Mouse (Mus musculus): Measurements from ENCODE around the gene Cluap1. TPM values are rescaled to one million over a fixed set of nuclear protein-coding genes. Genes with fewer than 3 reads are reported as not detected.

Cluap1 gene
- total and polyA plus RNA-seq, 2 experiments: 2.7 to 5.4 TPM

DNA sequence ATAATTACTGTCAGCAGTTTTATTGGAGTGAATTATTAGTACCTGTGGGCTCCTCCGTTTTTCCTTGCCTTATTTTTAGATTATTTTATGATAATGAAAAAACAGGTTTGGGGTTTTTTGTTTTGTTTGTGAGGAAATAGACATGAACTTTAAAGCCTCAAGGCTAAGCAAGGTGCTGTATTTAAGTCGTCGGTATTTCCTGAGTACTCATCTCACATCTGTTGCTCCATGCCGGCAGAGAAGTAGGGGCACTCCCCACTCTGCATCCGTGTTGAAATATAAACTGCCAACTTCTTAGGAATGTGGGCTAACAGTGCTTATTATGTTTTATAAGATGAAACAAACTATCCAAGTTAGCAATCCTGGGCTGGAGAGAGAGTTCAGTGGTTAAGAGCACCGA, 12.6 kb upstream of the Cluap1 start:
- 79% methylated on average over 6 of the region's 6 CpGs for WGBS
- no peak for DNase-seq (ENCODE audit: extremely low read depth, low read depth, low spot score)
- TF ChIP-seq POLR2A (IDR thresholded peaks at IDR 0.05; ENCODE audit: extremely low read depth, insufficient read depth, low read length) (no peak), CTCF (IDR thresholded peaks at IDR 0.05; ENCODE audit: low read depth, low read length) (no peak)
- Histone ChIP-seq H3K27me3 (ENCODE audit: control insufficient read depth, insufficient read depth, low read length) (no peaks in the 10 kb centered on the region), H3K9ac (ENCODE audit: low read depth, low read length) (no peak overlapping the region), H3K27ac (replicated peaks; ENCODE audit: insufficient read depth, low read depth, low read length) (no peak overlapping the region), H3K36me3 (ENCODE audit: control insufficient read depth, insufficient read depth, low read length) (peaks cover 52% of the 10 kb centered on the region), H3K4me1 (ENCODE audit: control insufficient read depth, insufficient read depth, low read length) (peaks cover 8% of the 10 kb centered on the region), H3K4me3 (ENCODE audit: insufficient read depth, low read depth, low read length) (no peak overlapping the region), H3K79me2 (ENCODE audit: control insufficient read depth, insufficient read depth, low read length) (peaks cover 27% of the 10 kb centered on the region)

DNA sequence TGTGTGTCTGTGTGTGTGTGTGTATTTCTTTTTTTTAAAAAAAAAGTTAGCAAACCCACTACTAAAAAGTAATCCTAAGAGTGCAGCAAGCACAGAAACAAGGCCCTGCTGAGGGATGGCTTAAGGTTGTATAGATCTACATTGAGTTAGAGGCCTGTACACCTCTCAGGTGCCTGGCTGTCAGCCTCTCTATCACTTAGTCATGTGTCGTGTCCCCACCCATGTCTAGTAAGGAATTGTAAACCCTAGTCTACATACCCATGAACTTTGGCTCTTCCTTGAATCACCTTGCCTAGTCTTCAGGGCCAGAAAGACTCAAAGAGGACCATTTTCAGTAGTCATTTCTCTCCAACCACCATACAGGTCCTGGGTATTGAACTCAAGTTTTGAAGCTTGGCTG, 12.0 kb upstream of the Cluap1 start:
- Histone ChIP-seq H3K27me3 (ENCODE audit: control insufficient read depth, insufficient read depth, low read length) (no peaks in the 10 kb centered on the region), H3K79me2 (ENCODE audit: control insufficient read depth, insufficient read depth, low read length) (peaks cover 25% of the 10 kb centered on the region), H3K4me1 (ENCODE audit: control insufficient read depth, insufficient read depth, low read length) (peaks cover 8% of the 10 kb centered on the region), H3K36me3 (ENCODE audit: control insufficient read depth, insufficient read depth, low read length) (peaks cover 57% of the 10 kb centered on the region), H3K4me3 (ENCODE audit: insufficient read depth, low read depth, low read length) (no peak overlapping the region), H3K9ac (ENCODE audit: low read depth, low read length) (no peak overlapping the region), H3K27ac (replicated peaks; ENCODE audit: insufficient read depth, low read depth, low read length) (no peak overlapping the region)
- WGBS: 88% methylated on average over 1 of the region's 1 CpGs
- DNase-seq (ENCODE audit: extremely low read depth, low read depth, low spot score): no peak
- no peak for TF ChIP-seq CTCF (IDR thresholded peaks at IDR 0.05; ENCODE audit: low read depth, low read length)
- TF ChIP-seq POLR2A (IDR thresholded peaks at IDR 0.05; ENCODE audit: extremely low read depth, insufficient read depth, low read length): no peak

DNA sequence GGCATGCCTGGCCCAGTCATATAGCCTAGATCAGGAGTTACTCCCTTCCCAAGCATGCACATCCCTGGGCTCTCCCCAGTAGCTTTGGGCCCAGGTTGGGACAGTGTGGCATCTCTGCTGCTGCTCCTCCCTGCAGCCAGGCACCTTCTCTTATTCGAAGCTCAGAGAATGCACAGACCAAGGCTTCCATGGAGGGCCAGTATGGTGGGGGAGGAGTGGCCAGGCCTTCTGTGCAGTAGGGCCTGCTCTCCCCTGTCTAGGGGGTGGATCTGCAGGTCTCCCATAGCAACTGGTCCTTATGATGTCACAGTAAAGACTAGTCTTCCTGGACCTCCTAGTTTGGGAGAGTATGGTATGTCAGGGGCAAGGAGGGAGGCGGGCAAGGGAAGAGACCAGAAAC, 1.1 kb upstream of the Cluap1 start:
- TF ChIP-seq CTCF (IDR thresholded peaks at IDR 0.05; ENCODE audit: low read depth, low read length) (no peak), POLR2A (IDR thresholded peaks at IDR 0.05; ENCODE audit: extremely low read depth, insufficient read depth, low read length) (no peak)
- no peaks in the 10 kb centered on the region for H3K79me2 ChIP-seq (ENCODE audit: control insufficient read depth, insufficient read depth, low read length)
- H3K9ac ChIP-seq (ENCODE audit: low read depth, low read length): no peak overlapping the region
- 79% methylated on average over 2 of the region's 2 CpGs for WGBS
- no peak overlapping the region for H3K27ac ChIP-seq (replicated peaks; ENCODE audit: insufficient read depth, low read depth, low read length)
- no peak overlapping the region for H3K4me3 ChIP-seq (ENCODE audit: insufficient read depth, low read depth, low read length)
- H3K36me3 ChIP-seq (ENCODE audit: control insufficient read depth, insufficient read depth, low read length): peaks cover 14% of the 10 kb centered on the region
- H3K4me1 ChIP-seq (ENCODE audit: control insufficient read depth, insufficient read depth, low read length): peaks cover 2% of the 10 kb centered on the region; the same call in 1 of the 2 replicates
- H3K27me3 ChIP-seq (ENCODE audit: control insufficient read depth, insufficient read depth, low read length): no peaks in the 10 kb centered on the region
- no peak for DNase-seq (ENCODE audit: extremely low read depth, low read depth, low spot score)

DNA sequence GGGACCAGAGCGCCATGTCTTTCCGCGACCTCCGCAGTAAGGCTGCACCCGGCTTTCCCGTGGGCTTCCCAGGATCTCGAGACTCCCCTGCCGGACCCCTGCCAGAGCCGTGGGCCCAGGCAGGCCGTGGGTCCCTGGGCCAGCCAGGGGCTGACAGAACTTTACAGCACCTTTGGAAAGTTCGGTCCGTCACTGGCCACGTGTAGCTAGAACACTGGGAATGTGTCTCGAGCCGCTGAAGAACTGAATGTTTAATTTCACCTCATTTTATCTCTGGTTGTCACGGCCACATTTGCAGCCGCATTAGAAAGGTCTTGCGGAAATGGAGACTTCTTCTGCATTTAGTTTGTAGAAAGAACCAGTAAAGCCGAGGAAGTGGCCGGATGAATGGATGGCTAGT, 517 bp downstream of the Cluap1 start:
- 11% methylated on average over 20 of the region's 20 CpGs for WGBS
- Histone ChIP-seq H3K36me3 (ENCODE audit: control insufficient read depth, insufficient read depth, low read length) (peaks cover 10% of the 10 kb centered on the region; the same call in 1 of the 2 replicates), H3K4me3 (ENCODE audit: insufficient read depth, low read depth, low read length) (peak overlapping the region; percentile 44), H3K9ac (ENCODE audit: low read depth, low read length) (peak overlapping the region; percentile 44), H3K27ac (replicated peaks; ENCODE audit: insufficient read depth, low read depth, low read length) (no peak overlapping the region), H3K4me1 (ENCODE audit: control insufficient read depth, insufficient read depth, low read length) (peaks cover 2% of the 10 kb centered on the region; the same call in 1 of the 2 replicates), H3K79me2 (ENCODE audit: control insufficient read depth, insufficient read depth, low read length) (no peaks in the 10 kb centered on the region), H3K27me3 (ENCODE audit: control insufficient read depth, insufficient read depth, low read length) (no peaks in the 10 kb centered on the region)
- TF ChIP-seq POLR2A (IDR thresholded peaks at IDR 0.05; ENCODE audit: extremely low read depth, insufficient read depth, low read length) (no peak), CTCF (IDR thresholded peaks at IDR 0.05; ENCODE audit: low read depth, low read length) (no peak)
- DNase-seq (ENCODE audit: extremely low read depth, low read depth, low spot score): no peak

DNA sequence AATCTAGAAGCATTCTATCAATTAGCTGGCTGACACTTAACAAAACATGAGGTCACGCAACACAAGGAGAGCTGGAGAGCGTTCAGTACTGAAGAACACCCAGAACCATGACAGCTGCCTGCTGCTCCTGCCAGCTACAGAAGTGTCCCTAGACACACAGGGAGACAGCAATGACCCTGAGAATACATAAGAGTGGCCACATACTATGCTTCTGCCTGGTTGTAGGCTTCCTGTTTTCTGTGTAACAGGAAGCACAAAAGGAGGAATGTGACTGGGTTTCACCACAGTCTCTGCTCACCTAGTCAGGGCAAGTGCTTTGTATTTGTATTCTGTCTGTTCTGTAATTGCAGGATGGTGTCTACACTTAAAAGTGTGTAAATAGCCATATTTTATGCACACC, 12.2 kb downstream of the Cluap1 start:
- WGBS: 94% methylated on average over 2 of the region's 2 CpGs
- Histone ChIP-seq H3K9ac (ENCODE audit: low read depth, low read length) (no peak overlapping the region), H3K27ac (replicated peaks; ENCODE audit: insufficient read depth, low read depth, low read length) (no peak overlapping the region), H3K4me3 (ENCODE audit: insufficient read depth, low read depth, low read length) (no peak overlapping the region), H3K4me1 (ENCODE audit: control insufficient read depth, insufficient read depth, low read length) (no peaks in the 10 kb centered on the region), H3K27me3 (ENCODE audit: control insufficient read depth, insufficient read depth, low read length) (no peaks in the 10 kb centered on the region), H3K79me2 (ENCODE audit: control insufficient read depth, insufficient read depth, low read length) (no peaks in the 10 kb centered on the region), H3K36me3 (ENCODE audit: control insufficient read depth, insufficient read depth, low read length) (peaks cover 48% of the 10 kb centered on the region)
- no peak for DNase-seq (ENCODE audit: extremely low read depth, low read depth, low spot score)
- TF ChIP-seq POLR2A (IDR thresholded peaks at IDR 0.05; ENCODE audit: extremely low read depth, insufficient read depth, low read length): no peak
- TF ChIP-seq CTCF (IDR thresholded peaks at IDR 0.05; ENCODE audit: low read depth, low read length): no peak

DNA sequence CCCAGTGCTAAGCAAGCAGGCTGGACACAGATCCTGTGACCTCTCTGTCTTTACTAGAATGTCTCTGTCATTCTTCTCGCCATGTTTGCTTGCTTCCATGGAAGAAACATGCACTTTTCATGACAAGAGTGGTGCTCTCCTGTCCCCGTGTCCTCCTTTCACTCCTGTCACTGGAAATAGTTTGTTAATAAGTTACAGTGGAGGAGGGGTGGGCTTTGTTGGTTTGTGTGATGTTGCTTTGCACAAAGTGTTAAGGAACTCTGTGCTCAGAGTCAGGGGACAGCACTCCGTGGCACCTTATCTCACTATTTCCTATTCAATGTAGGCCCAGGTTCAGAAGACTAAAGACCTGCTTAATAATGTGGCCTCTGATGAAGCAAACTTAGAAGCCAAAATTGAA, 14.9 kb downstream of the Cluap1 start:
- WGBS: 47% methylated on average over 3 of the region's 3 CpGs
- TF ChIP-seq CTCF (IDR thresholded peaks at IDR 0.05; ENCODE audit: low read depth, low read length): no peak
- no peak for TF ChIP-seq POLR2A (IDR thresholded peaks at IDR 0.05; ENCODE audit: extremely low read depth, insufficient read depth, low read length)
- no peaks in the 10 kb centered on the region for H3K4me1 ChIP-seq (ENCODE audit: control insufficient read depth, insufficient read depth, low read length)
- no peaks in the 10 kb centered on the region for H3K79me2 ChIP-seq (ENCODE audit: control insufficient read depth, insufficient read depth, low read length)
- H3K4me3 ChIP-seq (ENCODE audit: insufficient read depth, low read depth, low read length): no peak overlapping the region
- peaks cover 47% of the 10 kb centered on the region for H3K36me3 ChIP-seq (ENCODE audit: control insufficient read depth, insufficient read depth, low read length)
- H3K27me3 ChIP-seq (ENCODE audit: control insufficient read depth, insufficient read depth, low read length): no peaks in the 10 kb centered on the region
- DNase-seq (ENCODE audit: extremely low read depth, low read depth, low spot score): no peak
- no peak overlapping the region for H3K9ac ChIP-seq (ENCODE audit: low read depth, low read length)
- no peak overlapping the region for H3K27ac ChIP-seq (replicated peaks; ENCODE audit: insufficient read depth, low read depth, low read length)
